Mouse (Mus musculus) hindbrain, embryonic 14.5 days (tissue): ENCODE results near the gene Secisbp2l. TPM values are rescaled to one million over a fixed set of nuclear protein-coding genes. Genes with fewer than 3 reads are reported as not detected.

Source experiments
- ATAC-seq: fragments of 200-750 bp; cut with Nextera tagmentation; 2 replicates; pipeline ENCODE4 v1.8.0; 2017; ENCODE audit warnings: moderate number of reproducible peaks, mild to moderate bottlenecking, moderate TSS enrichment, moderate library complexity; ENCODE audit not compliant: low FRiP score
- DNase-seq: peaks from one replicate; pipeline ENCODE4 v3.0.0-alpha.2; 2015; ENCODE audit warnings: low spot score
- H3K27ac ChIP-seq: fragments of 300-500 bp; sonication (generic); 2 replicates; pipeline ENCODE4 v1.5.1; 2014; ENCODE audit warnings: mild to moderate bottlenecking, moderate library complexity
- H3K27me3 ChIP-seq: fragments of 300-500 bp; sonication (generic); 2 replicates; pipeline ENCODE4 v1.6.1; 2014; ENCODE audit warnings: mild to moderate bottlenecking, low read length, mixed read lengths; ENCODE audit not compliant: control insufficient read depth, insufficient read depth
- H3K36me3 ChIP-seq: fragments of 300-500 bp; sonication (generic); replicated peaks from 2 replicates; pipeline ENCODE4 v1.6.1; 2014; ENCODE audit not compliant: control insufficient read depth, insufficient read depth
- H3K4me1 ChIP-seq: fragments of 300-500 bp; sonication (generic); replicated peaks from 2 replicates; pipeline ENCODE4 v1.6.1; 2014; ENCODE audit warnings: antibody characterized with exemption, low read length, mixed read lengths; ENCODE audit not compliant: control insufficient read depth, insufficient read depth
- H3K4me2 ChIP-seq: fragments of 300-500 bp; sonication (generic); replicated peaks from 2 replicates; pipeline ENCODE4 v1.6.1; 2014; ENCODE audit warnings: mild to moderate bottlenecking, moderate library complexity
- H3K4me3 ChIP-seq: fragments of 300-500 bp; sonication (generic); replicated peaks from 2 replicates; pipeline ENCODE4 v1.5.1; 2014; ENCODE audit warnings: mild to moderate bottlenecking, low read length
- H3K9ac ChIP-seq: fragments of 300-500 bp; sonication (generic); 2 replicates; pipeline ENCODE4 v1.6.1; 2014
- H3K9me3 ChIP-seq: fragments of 300-500 bp; sonication (generic); 2 replicates; pipeline ENCODE4 v1.6.1; 2016; ENCODE audit warnings: low read length; ENCODE audit not compliant: control insufficient read depth
- WGBS: fragments of 180-500 bp; shearing (Covaris S2); extraction: QIAGEN DNeasy Blood & Tissue Kit; methylation state at CpG from one replicate; pipeline ENCODE4 v1.1.7; 2014; 5-methylcytosine and 5-hydroxymethylcytosine counted together
- polyA plus RNA-seq: library from polyadenylated mRNA; unstranded; fragments of >200 nt; fragmentation: Nextera tagmentation; extraction: Ambion mirVana; gene quantifications from 2 replicates; pipeline ENCODE4 v1.2.1, GENCODE M21; 2014

Secisbp2l gene
- polyA plus RNA-seq, 1 experiment from 2014 or later, result 37.2 TPM

GRCm38 (mm10) chr2:125801038-125801437, 18.4 kb upstream of the Secisbp2l start:
- H3K4me2 ChIP-seq, result no peak overlapping the region
- H3K9me3 ChIP-seq, result no peaks in the 10 kb centered on the region
- no peak for DNase-seq
- no peaks in the 10 kb centered on the region for H3K4me1 ChIP-seq
- H3K9ac ChIP-seq, result no peak overlapping the region
- ATAC-seq, result no peak
- H3K27ac ChIP-seq, result no peak overlapping the region
- H3K36me3 ChIP-seq, result no peaks in the 10 kb centered on the region
- WGBS, result 67% methylated on average over 8 of the region's 8 CpGs
- no peaks in the 10 kb centered on the region for H3K27me3 ChIP-seq
- H3K4me3 ChIP-seq, result no peak overlapping the region

GRCm38 (mm10) chr2:125800428-125800827, 17.8 kb upstream of the Secisbp2l start:
- WGBS, result 84% methylated on average over 4 of the region's 4 CpGs
- Histone ChIP-seq H3K4me2 (no peak overlapping the region), H3K27me3 (no peaks in the 10 kb centered on the region), H3K4me1 (no peaks in the 10 kb centered on the region), H3K9me3 (no peaks in the 10 kb centered on the region), H3K4me3 (no peak overlapping the region), H3K9ac (no peak overlapping the region), H3K36me3 (no peaks in the 10 kb centered on the region), H3K27ac (no peak overlapping the region)
- DNase-seq (no peak), ATAC-seq (no peak)

- no peak overlapping the region for H3K4me2 ChIP-seq
- no peak overlapping the region for H3K4me3 ChIP-seq
- no peaks in the 10 kb centered on the region for H3K9me3 ChIP-seq
- H3K27ac ChIP-seq, result no peak overlapping the region
- no peaks in the 10 kb centered on the region for H3K27me3 ChIP-seq
- DNase-seq (no peak), ATAC-seq (no peak)
- H3K9ac ChIP-seq, result no peak overlapping the region
- no peaks in the 10 kb centered on the region for H3K36me3 ChIP-seq
- H3K4me1 ChIP-seq, result no peaks in the 10 kb centered on the region
These were observed 15.2 kb upstream of the Secisbp2l start for GRCm38 (mm10) chr2:125797872-125798271.

GRCm38 (mm10) chr2:125795118-125795517, 12.4 kb upstream of the Secisbp2l start:
- no peak overlapping the region for H3K4me2 ChIP-seq
- H3K27ac ChIP-seq, result no peak overlapping the region
- ATAC-seq (no peak), DNase-seq (no peak)
- H3K36me3 ChIP-seq, result no peaks in the 10 kb centered on the region
- no peaks in the 10 kb centered on the region for H3K27me3 ChIP-seq
- no peak overlapping the region for H3K4me3 ChIP-seq
- H3K4me1 ChIP-seq, result no peaks in the 10 kb centered on the region
- WGBS, result 69% methylated on average over 2 of the region's 2 CpGs
- H3K9me3 ChIP-seq, result no peaks in the 10 kb centered on the region
- H3K9ac ChIP-seq, result no peak overlapping the region

- Histone ChIP-seq H3K4me1 (no peaks in the 10 kb centered on the region), H3K4me3 (no peak overlapping the region), H3K4me2 (no peak overlapping the region), H3K27ac (no peak overlapping the region), H3K27me3 (no peaks in the 10 kb centered on the region), H3K9me3 (no peaks in the 10 kb centered on the region), H3K36me3 (no peaks in the 10 kb centered on the region), H3K9ac (no peak overlapping the region)
- ATAC-seq (no peak), DNase-seq (no peak)
- 79% methylated on average over 2 of the region's 2 CpGs for WGBS
These were observed 11.5 kb upstream of the Secisbp2l start for GRCm38 (mm10) chr2:125794166-125794565.

GRCm38 (mm10) chr2:125792879-125793261, 10.2 kb upstream of the Secisbp2l start:
- Histone ChIP-seq H3K27ac (no peak overlapping the region), H3K4me1 (no peaks in the 10 kb centered on the region), H3K9ac (no peak overlapping the region), H3K27me3 (no peaks in the 10 kb centered on the region), H3K36me3 (no peaks in the 10 kb centered on the region), H3K4me2 (no peak overlapping the region), H3K4me3 (no peak overlapping the region), H3K9me3 (no peaks in the 10 kb centered on the region)
- ATAC-seq, result no peak
- no peak for DNase-seq
- WGBS, result 88% methylated on average over 11 of the region's 11 CpGs

- Histone ChIP-seq H3K36me3 (no peaks in the 10 kb centered on the region), H3K4me2 (no peak overlapping the region), H3K4me3 (no peak overlapping the region), H3K27ac (no peak overlapping the region), H3K9me3 (no peaks in the 10 kb centered on the region), H3K4me1 (no peaks in the 10 kb centered on the region), H3K9ac (no peak overlapping the region), H3K27me3 (no peaks in the 10 kb centered on the region)
- ATAC-seq (no peak), DNase-seq (no peak)
- WGBS, result 84% methylated on average over 2 of the region's 2 CpGs
These were observed 9.6 kb upstream of the Secisbp2l start for GRCm38 (mm10) chr2:125792144-125792878.

GRCm38 (mm10) chr2:125791485-125791885, 8.8 kb upstream of the Secisbp2l start:
- Histone ChIP-seq H3K9ac (no peak overlapping the region), H3K4me1 (no peaks in the 10 kb centered on the region), H3K9me3 (no peaks in the 10 kb centered on the region), H3K27me3 (no peaks in the 10 kb centered on the region), H3K27ac (no peak overlapping the region), H3K36me3 (no peaks in the 10 kb centered on the region), H3K4me2 (no peak overlapping the region), H3K4me3 (no peak overlapping the region)
- no peak for ATAC-seq
- no peak for DNase-seq
- WGBS, result 75% methylated on average over 7 of the region's 7 CpGs

- Histone ChIP-seq H3K27ac (no peak overlapping the region), H3K4me1 (no peaks in the 10 kb centered on the region), H3K9me3 (no peaks in the 10 kb centered on the region), H3K36me3 (no peaks in the 10 kb centered on the region), H3K9ac (no peak overlapping the region), H3K27me3 (no peaks in the 10 kb centered on the region), H3K4me3 (no peak overlapping the region), H3K4me2 (no peak overlapping the region)
- WGBS, result 93% methylated on average over 4 of the region's 4 CpGs
- ATAC-seq (no peak), DNase-seq (no peak)
These were observed 7.6 kb upstream of the Secisbp2l start for GRCm38 (mm10) chr2:125790242-125790641.

GRCm38 (mm10) chr2:125789265-125789664, 6.6 kb upstream of the Secisbp2l start:
- Histone ChIP-seq H3K9ac (no peak overlapping the region), H3K27ac (no peak overlapping the region), H3K4me2 (no peak overlapping the region), H3K4me3 (no peak overlapping the region), H3K27me3 (no peaks in the 10 kb centered on the region), H3K9me3 (no peaks in the 10 kb centered on the region), H3K36me3 (no peaks in the 10 kb centered on the region), H3K4me1 (no peaks in the 10 kb centered on the region)
- 84% methylated on average over 5 of the region's 5 CpGs for WGBS
- no peak for ATAC-seq
- no peak for DNase-seq
